9 mouse cellular contexts compared by ENCODE assay signal in the genomic region with DNA sequence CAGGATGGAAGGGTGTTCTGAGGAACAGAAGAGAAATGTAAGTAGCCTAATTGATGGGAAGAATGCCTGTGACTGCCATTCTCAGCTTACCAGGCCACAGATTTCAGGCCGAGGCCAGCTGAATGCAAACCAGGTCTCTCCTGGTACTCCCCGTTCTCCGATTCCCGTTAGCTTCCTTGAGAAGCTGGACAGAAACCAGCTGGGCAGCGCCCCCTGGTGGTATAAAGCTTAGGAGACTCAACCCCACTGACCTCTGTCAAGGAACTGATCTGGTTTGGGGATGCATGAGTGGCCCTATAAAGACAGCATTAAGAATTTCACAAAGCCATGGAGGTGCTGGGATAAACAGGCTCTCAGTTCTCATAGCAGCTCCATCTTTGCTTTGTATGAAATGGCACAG. TPM values are rescaled to one million over a fixed set of nuclear protein-coding genes. Genes with fewer than 3 reads are reported as not detected.
A peak's percentile ranks its signal among the peaks of the same experiment; 100 is the strongest.
DNase-seq lines count a peak whose midpoint lies in the region; ATAC-seq and TF ChIP-seq lines count a peak whose summit lies in the region.
"Had no signal": no experiment of that assay in that cellular context is flagged by ENCODE, and none has a peak within 500 bp of the region (broad histone marks: within the 10 kb centered on the region; RNA-seq: fewer than 3 reads in every experiment).

No protein-coding gene starts in this region.

- no peaks in the 10 kb centered on the region for H3K36me3 ChIP-seq in ES-Bruce4 (ENCODE audit: control insufficient read depth, insufficient read depth, low read length, poor library complexity, severe bottlenecking)
- no peaks in the 10 kb centered on the region for H3K36me3 ChIP-seq in heart, embryonic 10.5 days
- H3K36me3 ChIP-seq: limb, embryonic 15.5 days had no signal

- H3K9ac ChIP-seq in ES-Bruce4 (ENCODE audit: low read depth, poor library complexity, severe bottlenecking) = no peak overlapping the region
- H3K9ac ChIP-seq: limb, embryonic 15.5 days had no signal

- no peak for TF ChIP-seq POLR2A in ES-Bruce4 (IDR thresholded peaks at IDR 0.05; ENCODE audit: insufficient read depth, low read length)

- ATAC-seq in megakaryocyte, adult 5-6 weeks (ENCODE audit: poor library complexity, severe bottlenecking) = peak; percentile 58
- no peak for ATAC-seq in activated CD4-positive, CD25-positive, alpha-beta regulatory T cell, adult 4 months

- TF ChIP-seq EP300 in ES-Bruce4 (IDR thresholded peaks at IDR 0.05; ENCODE audit: insufficient read depth, low read depth, low read length) = no peak

- no peaks in the 10 kb centered on the region for H3K4me1 ChIP-seq in ES-Bruce4 (ENCODE audit: control insufficient read depth, insufficient read depth, low read length)
- peaks cover 75% of the 10 kb centered on the region for H3K4me1 ChIP-seq in heart, embryonic 10.5 days

- no peaks in the 10 kb centered on the region for H3K9me3 ChIP-seq in ES-Bruce4 (replicated peaks; ENCODE audit: control insufficient read depth, insufficient read depth, low read length, poor library complexity, severe bottlenecking)
- H3K9me3 ChIP-seq in heart, embryonic 10.5 days = no peaks in the 10 kb centered on the region
- H3K9me3 ChIP-seq: limb, embryonic 15.5 days had no signal

- H3K4me3 ChIP-seq in ES-Bruce4 (ENCODE audit: low read depth, low read length) = no peak overlapping the region
- no peak overlapping the region for H3K4me3 ChIP-seq in heart, embryonic 10.5 days
- H3K4me3 ChIP-seq: limb, embryonic 15.5 days had no signal

- DNase-seq in adrenal gland, postnatal 10 days = peak; percentile 94
- DNase-seq in embryo, embryonic 11.5 days (ENCODE audit: low read depth, low spot score) = peak; percentile 79
- DNase-seq in heart, embryonic 10.5 days (ENCODE audit: low spot score) = peak; percentile 93
- DNase-seq in layer of hippocampus, postnatal 14 days (ENCODE audit: low spot score in 2 of 2) = peak; percentile 79 to 87
- peak; percentile 91 for DNase-seq in skeletal muscle tissue, adult 2 months (ENCODE audit: low read depth, low spot score)

- H3K27me3 ChIP-seq in ES-Bruce4 (ENCODE audit: control insufficient read depth, insufficient read depth, low read length, poor library complexity, severe bottlenecking) = peaks cover 14% of the 10 kb centered on the region
- H3K27me3 ChIP-seq in heart, embryonic 10.5 days (ENCODE audit: insufficient read depth, poor library complexity, severe bottlenecking) = peaks cover 66% of the 10 kb centered on the region

- H3K27ac ChIP-seq in ES-Bruce4 (ENCODE audit: insufficient read depth, low read length) = no peak overlapping the region
- no peak overlapping the region for H3K27ac ChIP-seq in heart, embryonic 10.5 days
- H3K27ac ChIP-seq: limb, embryonic 15.5 days had no signal

- 2% methylated on average over 5 of the region's 5 CpGs for WGBS in heart, embryonic 10.5 days

- TF ChIP-seq CTCF in ES-Bruce4 (IDR thresholded peaks at IDR 0.05; ENCODE audit: low read depth, low read length) = peak; percentile 82

RNA-seq across cellular contexts. Expression of gene Atoh8, which starts 1.7 kb away (rescaled TPM):
- not detected in 2 replicates for polyA plus RNA-seq in ES-Bruce4 (2011; ENCODE audit: insufficient read depth, insufficient read length, low read depth, missing spikeins)
- total RNA-seq in adrenal gland, postnatal 10 days (2021) = 1 to 10 TPM; 7.0 to 7.9 TPM
- 10.9 and 15.7 TPM in 2 replicates for polyA plus RNA-seq in heart, embryonic 10.5 days (2016; fragmentation: Nextera tagmentation; extraction: Ambion mirVana)
- total RNA-seq in layer of hippocampus, postnatal 14 days (2021) = 1 to 10 TPM; 3.3 to 4.5 TPM
- total RNA-seq in megakaryocyte, adult 5-6 weeks (2015) = 0.22 TPM in 1 of 2 replicates, not detected in the other
- 0.51 TPM in 1 of 2 replicates, not detected in the other for total RNA-seq in megakaryocyte, adult 5-6 weeks (2017)
- not detected for polyA plus RNA-seq in activated CD4-positive, CD25-positive, alpha-beta regulatory T cell, adult 4 months (2017; shearing (Covaris generic))
